Mouse (Mus musculus) limb, embryonic 10.5 days (tissue): ENCODE measurements around the gene Tfpt. TPM values are rescaled to one million over a fixed set of nuclear protein-coding genes. Genes with fewer than 3 reads are reported as not detected.
"Not testable (repeated sequence)": the region's sequence is repeated elsewhere in the genome, so short reads cannot be mapped to it uniquely, and the experiment has no call there.

Experiments
- DNase-seq: peaks from one replicate; pipeline ENCODE4 v3.0.0-alpha.2; 2017; ENCODE audit warnings: low spot score
- H3K27ac ChIP-seq: fragments of 300-500 bp; sonication (generic); 2 replicates; pipeline ENCODE4 v1.5.1; 2016; ENCODE audit warnings: mild to moderate bottlenecking
- H3K27me3 ChIP-seq: fragments of 300-500 bp; sonication (generic); 2 replicates; pipeline ENCODE4 v1.6.1; 2016; ENCODE audit warnings: low read depth, mild to moderate bottlenecking; ENCODE audit not compliant: poor library complexity, severe bottlenecking
- H3K36me3 ChIP-seq: fragments of 300-500 bp; sonication (generic); 2 replicates; pipeline ENCODE4 v1.6.1; 2016; ENCODE audit warnings: mild to moderate bottlenecking, moderate library complexity
- H3K4me1 ChIP-seq: fragments of 300-500 bp; sonication (generic); 2 replicates; pipeline ENCODE4 v1.6.1; 2016
- H3K4me3 ChIP-seq: fragments of 300-500 bp; sonication (generic); 2 replicates; pipeline ENCODE4 v1.5.1; 2016; ENCODE audit warnings: mild to moderate bottlenecking, moderate library complexity
- H3K9me3 ChIP-seq: fragments of 300-500 bp; sonication (generic); replicated peaks from 2 replicates; pipeline ENCODE4 v1.6.1; 2016; ENCODE audit warnings: mild to moderate bottlenecking
- WGBS: fragments of 180-500 bp; shearing (Covaris S2); methylation state at CpG from one replicate; pipeline ENCODE4 v1.1.7; 2016; 5-methylcytosine and 5-hydroxymethylcytosine counted together
- polyA plus RNA-seq: library from polyadenylated mRNA; unstranded; fragments of >200 nt; fragmentation: Nextera tagmentation; extraction: Ambion mirVana; gene quantifications from 2 replicates; pipeline ENCODE4 v1.2.1, GENCODE M21; 2016

Gene Tfpt
- polyA plus RNA-seq, 1 experiment from 2014 or later = 36.0 TPM

DNA sequence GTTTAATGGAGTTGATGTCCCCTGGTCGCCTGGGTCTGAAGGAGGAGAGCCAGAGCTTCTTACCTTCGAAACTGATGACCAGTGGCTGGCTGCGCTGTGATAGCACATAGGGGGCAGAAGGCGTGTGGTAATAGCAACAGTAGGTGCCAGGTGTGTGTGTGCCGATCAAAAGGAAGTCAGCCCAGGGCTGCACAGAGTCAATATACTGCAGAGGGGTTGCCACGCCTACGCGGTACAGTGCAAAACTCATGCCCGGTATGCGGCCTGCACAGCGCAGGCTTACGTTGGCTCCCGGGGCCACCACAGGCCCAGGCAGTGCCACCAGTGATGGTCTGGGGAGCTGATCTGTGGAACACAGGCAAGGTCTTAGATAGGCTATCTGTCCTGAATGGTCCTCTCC lies 18.7 kb downstream of the Tfpt start:
- WGBS = 89% methylated on average over 13 of the region's 13 CpGs
- Histone ChIP-seq H3K27me3 (no peaks in the 10 kb centered on the region), H3K4me1 (no peaks in the 10 kb centered on the region), H3K27ac (no peak overlapping the region), H3K4me3 (no peak overlapping the region), H3K9me3 (no peaks in the 10 kb centered on the region), H3K36me3 (no peaks in the 10 kb centered on the region)
- no peak for DNase-seq

GRCm38 (mm10) chr7:3610437-3610836 lies 19.3 kb downstream of the Tfpt start:
- H3K9me3 ChIP-seq = no peaks in the 10 kb centered on the region
- no peak overlapping the region for H3K4me3 ChIP-seq
- H3K36me3 ChIP-seq = no peaks in the 10 kb centered on the region
- no peaks in the 10 kb centered on the region for H3K27me3 ChIP-seq
- DNase-seq = no peak
- no peaks in the 10 kb centered on the region for H3K4me1 ChIP-seq
- H3K27ac ChIP-seq = no peak overlapping the region
- WGBS = 87% methylated on average over 3 of the region's 3 CpGs

DNA sequence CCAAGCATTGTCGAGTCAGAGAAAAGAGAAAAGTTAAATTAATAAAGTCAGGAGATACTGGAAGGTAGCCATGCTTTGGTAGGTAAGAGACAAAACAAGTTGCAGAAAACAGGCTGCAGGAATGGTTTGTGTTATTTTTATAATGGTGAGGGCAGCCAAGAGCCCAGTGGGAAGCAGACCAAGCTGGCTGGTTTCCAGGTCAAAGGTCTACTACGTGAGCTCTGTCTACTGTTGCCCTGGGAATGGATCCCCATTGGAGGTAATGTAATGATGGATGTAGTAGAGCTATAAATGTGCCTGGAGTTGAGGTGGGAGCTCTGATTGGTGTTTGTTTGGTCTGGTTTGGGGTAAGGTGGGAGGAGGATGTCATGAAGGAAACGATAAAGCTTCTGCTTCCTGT lies 20.6 kb downstream of the Tfpt start:
- Histone ChIP-seq H3K9me3 (no peaks in the 10 kb centered on the region), H3K4me3 (no peak overlapping the region), H3K36me3 (no peaks in the 10 kb centered on the region), H3K27ac (no peak overlapping the region), H3K27me3 (no peaks in the 10 kb centered on the region), H3K4me1 (no peaks in the 10 kb centered on the region)
- no peak for DNase-seq
- WGBS = 73% methylated on average over 3 of the region's 3 CpGs

DNA sequence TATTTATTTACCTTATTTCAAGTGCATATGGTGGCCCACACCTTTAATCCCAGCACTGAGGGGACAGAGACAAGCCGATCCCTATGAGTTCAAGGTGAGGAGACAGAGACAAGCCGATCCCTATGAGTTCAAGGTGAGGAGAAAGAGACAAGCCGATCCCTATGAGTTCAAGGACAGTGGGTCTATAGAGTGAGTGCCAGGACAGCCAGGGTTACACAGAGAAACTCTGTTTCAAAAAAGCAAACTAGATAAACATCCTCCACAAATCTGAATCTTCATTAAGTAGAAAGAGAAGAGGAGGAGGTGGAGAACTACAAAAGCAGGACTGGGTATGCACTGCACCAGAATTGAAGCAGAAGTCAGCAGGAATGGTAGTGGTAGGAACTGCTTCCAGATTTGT lies 21.1 kb downstream of the Tfpt start:
- H3K27me3 ChIP-seq = no peaks in the 10 kb centered on the region
- no peak overlapping the region for H3K27ac ChIP-seq
- 95% methylated on average over 3 of the region's 3 CpGs for WGBS
- no peak for DNase-seq
- no peaks in the 10 kb centered on the region for H3K36me3 ChIP-seq
- H3K4me3 ChIP-seq = no peak overlapping the region
- H3K4me1 ChIP-seq = no peaks in the 10 kb centered on the region
- no peaks in the 10 kb centered on the region for H3K9me3 ChIP-seq

DNA sequence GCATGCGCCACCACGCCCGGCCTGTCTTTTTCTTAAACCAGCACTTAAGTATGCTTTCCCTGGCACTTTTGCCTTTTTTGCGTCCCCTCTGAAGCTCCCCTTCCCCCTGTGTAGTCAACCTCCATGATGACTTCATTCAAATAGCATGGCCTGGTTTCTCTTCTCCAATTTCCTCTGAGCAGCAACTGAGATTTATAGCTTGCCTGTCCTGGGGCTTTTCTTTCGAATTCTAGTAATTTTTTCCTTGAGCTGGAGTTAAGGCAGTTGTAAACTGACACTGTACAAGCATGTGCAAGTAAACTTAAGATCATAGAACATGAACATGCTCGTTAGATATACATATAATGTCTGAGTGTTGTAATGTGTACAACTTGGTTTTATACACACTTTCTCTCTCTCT lies 22.3 kb downstream of the Tfpt start:
- Histone ChIP-seq H3K4me1 (no peaks in the 10 kb centered on the region), H3K9me3 (no peaks in the 10 kb centered on the region), H3K27ac (no peak overlapping the region), H3K27me3 (no peaks in the 10 kb centered on the region), H3K36me3 (no peaks in the 10 kb centered on the region), H3K4me3 (no peak overlapping the region)
- 87% methylated on average over 6 of the region's 6 CpGs for WGBS
- no peak for DNase-seq

- H3K4me3 ChIP-seq = no peak overlapping the region
Observed at GRCm38 (mm10) chr7:3606798-3607197, 22.9 kb downstream of the Tfpt start.

GRCm38 (mm10) chr7:3601119-3601518 lies 28.6 kb downstream of the Tfpt start:
- no peaks in the 10 kb centered on the region for H3K4me1 ChIP-seq
- no peaks in the 10 kb centered on the region for H3K9me3 ChIP-seq
- H3K36me3 ChIP-seq = no peaks in the 10 kb centered on the region
- peak; percentile 70 for DNase-seq
- H3K4me3 ChIP-seq = no peak overlapping the region
- H3K27ac ChIP-seq = no peak overlapping the region
- 21% methylated on average over 4 of the region's 4 CpGs for WGBS
- H3K27me3 ChIP-seq = no peaks in the 10 kb centered on the region

More at GRCm38 (mm10) chr7:3606798-3607197, 22.9 kb downstream of the Tfpt start:
- no peaks in the 10 kb centered on the region for H3K36me3 ChIP-seq
- DNase-seq = no peak
- H3K9me3 ChIP-seq = no peaks in the 10 kb centered on the region
- WGBS = 13% methylated on average over 2 of the region's 2 CpGs
- no peaks in the 10 kb centered on the region for H3K4me1 ChIP-seq
- H3K27me3 ChIP-seq = no peaks in the 10 kb centered on the region
- no peak overlapping the region for H3K27ac ChIP-seq

GRCm38 (mm10) chr7:3597755-3598154 lies 32.0 kb downstream of the Tfpt start:
- H3K36me3 ChIP-seq, H3K4me3 ChIP-seq, DNase-seq, H3K27ac ChIP-seq, H3K27me3 ChIP-seq, H3K4me1 ChIP-seq, H3K9me3 ChIP-seq: not testable (repeated sequence)
- WGBS = 76% methylated on average over 1 of the region's 1 CpGs

DNA sequence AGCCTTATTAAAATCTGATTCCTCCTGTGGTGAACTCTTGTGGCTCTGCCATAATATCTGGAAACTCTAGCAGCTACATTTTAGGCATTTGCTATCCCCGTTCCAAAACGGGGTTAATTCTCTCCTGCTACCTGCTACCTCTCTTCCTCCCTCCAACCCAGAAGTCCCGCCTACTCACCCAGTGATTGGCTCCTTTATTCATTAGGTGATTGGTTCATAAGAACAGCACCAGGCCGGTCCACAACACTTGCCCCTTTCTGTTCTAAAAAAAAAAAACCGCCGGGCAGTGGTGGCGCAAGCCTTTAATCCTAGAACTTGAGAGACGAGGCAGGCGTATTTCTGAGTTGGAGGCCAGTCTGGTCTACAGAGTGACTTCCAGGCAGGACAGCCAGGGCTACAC lies 34.6 kb downstream of the Tfpt start:
- H3K4me3 ChIP-seq = no peak overlapping the region
- no peak for DNase-seq

GRCm38 (mm10) chr7:3594686-3595085 lies 35.0 kb downstream of the Tfpt start:
- no peaks in the 10 kb centered on the region for H3K36me3 ChIP-seq
- no peaks in the 10 kb centered on the region for H3K4me1 ChIP-seq
- no peak for DNase-seq
- no peak overlapping the region for H3K27ac ChIP-seq
- no peaks in the 10 kb centered on the region for H3K27me3 ChIP-seq
- no peaks in the 10 kb centered on the region for H3K9me3 ChIP-seq
- WGBS = 27% methylated on average over 5 of the region's 5 CpGs
- no peak overlapping the region for H3K4me3 ChIP-seq

More for the DNA sequence above, 34.6 kb downstream of the Tfpt start:
- Histone ChIP-seq H3K4me1 (no peaks in the 10 kb centered on the region), H3K36me3 (no peaks in the 10 kb centered on the region), H3K27ac (no peak overlapping the region), H3K27me3 (no peaks in the 10 kb centered on the region), H3K9me3 (no peaks in the 10 kb centered on the region)
- 19% methylated on average over 9 of the region's 9 CpGs for WGBS

DNA sequence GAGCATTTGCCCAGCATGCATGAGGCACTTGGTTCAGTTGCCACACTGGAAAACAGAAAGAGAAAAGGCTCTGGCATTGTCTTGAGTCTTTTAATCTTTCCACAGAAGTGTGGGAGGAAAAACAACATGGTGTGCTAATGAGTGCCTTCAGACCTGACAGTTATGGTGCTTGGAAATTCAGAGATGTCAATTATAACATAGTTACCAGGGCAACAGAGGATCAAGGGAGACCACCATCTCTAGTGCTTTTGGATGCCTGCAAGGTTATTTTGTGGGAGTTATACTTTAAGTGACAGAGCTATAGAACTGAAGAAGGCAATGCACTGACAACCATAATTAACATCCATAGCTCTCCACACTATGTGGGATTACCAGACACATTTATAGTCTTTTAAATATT lies 35.9 kb downstream of the Tfpt start:
- Histone ChIP-seq H3K4me1 (no peaks in the 10 kb centered on the region), H3K4me3 (no peak overlapping the region), H3K36me3 (no peaks in the 10 kb centered on the region), H3K27me3 (no peaks in the 10 kb centered on the region), H3K27ac (no peak overlapping the region), H3K9me3 (no peaks in the 10 kb centered on the region)
- no peak for DNase-seq

GRCm38 (mm10) chr7:3591534-3591933 lies 38.2 kb downstream of the Tfpt start:
- Histone ChIP-seq H3K27ac (no peak overlapping the region), H3K4me1 (no peaks in the 10 kb centered on the region), H3K9me3 (no peaks in the 10 kb centered on the region), H3K27me3 (no peaks in the 10 kb centered on the region), H3K4me3 (no peak overlapping the region), H3K36me3 (no peaks in the 10 kb centered on the region)
- 71% methylated on average over 1 of the region's 1 CpGs for WGBS
- DNase-seq = no peak

GRCm38 (mm10) chr7:3590550-3590949 lies 39.2 kb downstream of the Tfpt start:
- Histone ChIP-seq H3K4me3 (no peak overlapping the region), H3K4me1 (no peaks in the 10 kb centered on the region), H3K27me3 (no peaks in the 10 kb centered on the region), H3K9me3 (no peaks in the 10 kb centered on the region), H3K36me3 (no peaks in the 10 kb centered on the region), H3K27ac (no peak overlapping the region)
- 90% methylated on average over 3 of the region's 3 CpGs for WGBS
- DNase-seq = no peak

GRCm38 (mm10) chr7:3587292-3587691 lies 42.4 kb downstream of the Tfpt start:
- WGBS = 81% methylated on average over 1 of the region's 1 CpGs
- Histone ChIP-seq H3K9me3 (no peaks in the 10 kb centered on the region), H3K27ac (no peak overlapping the region)

More at GRCm38 (mm10) chr7:3587292-3587691, 42.4 kb downstream of the Tfpt start:
- H3K4me1 ChIP-seq = no peaks in the 10 kb centered on the region
- no peak for DNase-seq
- no peaks in the 10 kb centered on the region for H3K36me3 ChIP-seq
- no peaks in the 10 kb centered on the region for H3K27me3 ChIP-seq
- no peak overlapping the region for H3K4me3 ChIP-seq
